In genomic region chr9:61351164-61351563, GRCm38 (mm10) we compare ENCODE assay signal across 8 mouse cellular contexts. TPM values are rescaled to one million over a fixed set of nuclear protein-coding genes. Genes with fewer than 3 reads are reported as not detected.
A peak's percentile ranks its signal among the peaks of the same experiment; 100 is the strongest.
DNase-seq lines count a peak whose midpoint lies in the region; ATAC-seq and TF ChIP-seq lines count a peak whose summit lies in the region.

No protein-coding gene starts in this region.

- intact Hi-C loops in gastrocnemius, adult 2 months (cut with DNase I), result no loop called here

- no peak overlapping the region for H3K4me3 ChIP-seq in midbrain, embryonic 13.5 days (replicated peaks)
- H3K4me3 ChIP-seq in midbrain, embryonic 16.5 days (ENCODE audit: low read depth, low read length), result no peak overlapping the region
- H3K4me3 ChIP-seq in gastrocnemius, adult 2 months, result no peak overlapping the region
- H3K4me3 ChIP-seq in intestine, embryonic 16.5 days (ENCODE audit: low read length), result no peak overlapping the region
- H3K4me3 ChIP-seq in lung, postnatal 0 days (ENCODE audit: low read depth, low read length), result no peak overlapping the region

- H3K27me3 ChIP-seq in midbrain, embryonic 13.5 days, result peaks cover 28% of the 10 kb centered on the region; the same call in 1 of the 2 replicates
- H3K27me3 ChIP-seq in midbrain, embryonic 16.5 days (ENCODE audit: control insufficient read depth, insufficient read depth, low read depth, low read length), result no peaks in the 10 kb centered on the region; the same call in none of the 2 replicates
- H3K27me3 ChIP-seq in intestine, embryonic 16.5 days (replicated peaks; ENCODE audit: control insufficient read depth, insufficient read depth, low read length), result no peaks in the 10 kb centered on the region
- H3K27me3 ChIP-seq in lung, postnatal 0 days (replicated peaks; ENCODE audit: insufficient read depth, low read length), result peaks cover 8% of the 10 kb centered on the region; the same call in 1 of the 2 replicates

- ATAC-seq in midbrain, embryonic 13.5 days, result 0 out of 2 replicates have a peak, but pooled peaks have one; percentile 51
- ATAC-seq in midbrain, embryonic 16.5 days, result no peak; the same call in 1 of the 2 replicates
- ATAC-seq in intestine, embryonic 16.5 days, result peak; percentile 80
- peak; percentile 56 for ATAC-seq in lung, postnatal 0 days
- no peak for ATAC-seq in megakaryocyte progenitor cell, adult 5-6 weeks (replicated peaks; ENCODE audit: poor library complexity)
- ATAC-seq in erythroblast, adult 5-6 weeks (replicated peaks; ENCODE audit: low FRiP score, poor library complexity, severe bottlenecking), result no peak

- H3K4me2 ChIP-seq in midbrain, embryonic 13.5 days (replicated peaks), result no peak overlapping the region
- no peak overlapping the region for H3K4me2 ChIP-seq in midbrain, embryonic 16.5 days (ENCODE audit: low read length)
- H3K4me2 ChIP-seq in intestine, embryonic 16.5 days (ENCODE audit: low read depth, low read length), result no peak overlapping the region
- H3K4me2 ChIP-seq in lung, postnatal 0 days (replicated peaks; ENCODE audit: low read depth, low read length), result no peak overlapping the region

- TF ChIP-seq EP300 in lung, postnatal 0 days (IDR thresholded peaks at IDR 0.05), result peak; percentile 49

- no peak for TF ChIP-seq CTCF in gastrocnemius, adult 2 months (IDR thresholded peaks at IDR 0.05)
- no peak for TF ChIP-seq CTCF in lung, postnatal 0 days (IDR thresholded peaks at IDR 0.05)

- H3K36me3 ChIP-seq in midbrain, embryonic 13.5 days, result no peaks in the 10 kb centered on the region
- no peaks in the 10 kb centered on the region for H3K36me3 ChIP-seq in midbrain, embryonic 16.5 days (ENCODE audit: control insufficient read depth, insufficient read depth, low read length)
- H3K36me3 ChIP-seq in intestine, embryonic 16.5 days (ENCODE audit: control insufficient read depth, insufficient read depth, low read length), result no peaks in the 10 kb centered on the region
- H3K36me3 ChIP-seq in lung, postnatal 0 days (ENCODE audit: insufficient read depth, low read length), result no peaks in the 10 kb centered on the region

- 6% methylated on average over 4 of the region's 4 CpGs for WGBS in midbrain, embryonic 13.5 days
- WGBS in midbrain, embryonic 16.5 days, result 18% methylated on average over 4 of the region's 4 CpGs
- 7% methylated on average over 4 of the region's 4 CpGs for WGBS in intestine, embryonic 16.5 days
- 15% methylated on average over 4 of the region's 4 CpGs for WGBS in lung, postnatal 0 days

- DNase-seq in gastrocnemius, adult 2 months, result peak; percentile 66
- DNase-seq in lung, postnatal 0 days (ENCODE audit: low spot score), result peak; percentile 67
- no peak for DNase-seq in c-Kit-positive CD71-positive TER-119-positive erythroid progenitor cells, embryonic 14.5 days (ENCODE audit: low spot score)

- no peaks in the 10 kb centered on the region for H3K9me3 ChIP-seq in midbrain, embryonic 13.5 days
- H3K9me3 ChIP-seq in midbrain, embryonic 16.5 days (replicated peaks; ENCODE audit: control insufficient read depth, low read length, poor library complexity, severe bottlenecking), result no peaks in the 10 kb centered on the region
- no peaks in the 10 kb centered on the region for H3K9me3 ChIP-seq in intestine, embryonic 16.5 days (ENCODE audit: control insufficient read depth, low read length)
- no peaks in the 10 kb centered on the region for H3K9me3 ChIP-seq in lung, postnatal 0 days (ENCODE audit: low read length)

- H3K4me1 ChIP-seq in midbrain, embryonic 13.5 days (replicated peaks), result peaks cover 22% of the 10 kb centered on the region
- 0 out of 2 replicates have a peak, but pooled peaks cover 2% of the 10 kb centered on the region for H3K4me1 ChIP-seq in midbrain, embryonic 16.5 days (ENCODE audit: control insufficient read depth, insufficient read depth, low read length)
- H3K4me1 ChIP-seq in intestine, embryonic 16.5 days (ENCODE audit: control insufficient read depth, insufficient read depth, low read length), result peaks cover 7% of the 10 kb centered on the region
- peaks cover 8% of the 10 kb centered on the region; the same call in 1 of the 2 replicates for H3K4me1 ChIP-seq in lung, postnatal 0 days (ENCODE audit: insufficient read depth, low read depth, low read length)

- 0 out of 2 replicates have a peak overlapping the region, but pooled peaks have one; percentile 32 for H3K27ac ChIP-seq in midbrain, embryonic 13.5 days
- H3K27ac ChIP-seq in midbrain, embryonic 16.5 days (ENCODE audit: low read length), result no peak overlapping the region
- no peak overlapping the region for H3K27ac ChIP-seq in gastrocnemius, adult 2 months
- H3K27ac ChIP-seq in intestine, embryonic 16.5 days (ENCODE audit: low read length), result peak overlapping the region; percentile 4; the same call in 1 of the 2 replicates
- no peak overlapping the region for H3K27ac ChIP-seq in lung, postnatal 0 days (ENCODE audit: low read length)

- no peak overlapping the region for H3K9ac ChIP-seq in midbrain, embryonic 13.5 days (replicated peaks)
- H3K9ac ChIP-seq in midbrain, embryonic 16.5 days (ENCODE audit: low read depth, low read length), result no peak overlapping the region
- H3K9ac ChIP-seq in intestine, embryonic 16.5 days (ENCODE audit: low read depth, low read length), result no peak overlapping the region
- H3K9ac ChIP-seq in lung, postnatal 0 days (replicated peaks; ENCODE audit: low read depth), result no peak overlapping the region

RNA-seq across cellular contexts. Expression of gene Tle3, which starts 21.0 kb away (rescaled TPM):
- polyA plus RNA-seq in midbrain, embryonic 13.5 days (2015; fragmentation: Nextera tagmentation; extraction: Ambion mirVana), result 40.7 and 50.8 TPM in 2 replicates
- 27.4 and 29.7 TPM in 2 replicates for polyA plus RNA-seq in midbrain, embryonic 16.5 days (2015; fragmentation: Nextera tagmentation; extraction: Ambion mirVana)
- total RNA-seq in gastrocnemius, adult 2 months (2021), result 10 to 100 TPM in 1 of 2 experiments, 1 to 10 TPM in 1; 4.7 to 12.9 TPM
- polyA plus RNA-seq in intestine, embryonic 16.5 days (2015; fragmentation: Nextera tagmentation; extraction: Ambion mirVana), result 15.9 and 18.8 TPM in 2 replicates
- polyA plus RNA-seq in lung, postnatal 0 days (2015; fragmentation: Nextera tagmentation; extraction: Ambion mirVana), result 16.2 and 16.3 TPM in 2 replicates
- total RNA-seq in megakaryocyte progenitor cell, adult 5-6 weeks (2015), result 65.2 and 66.2 TPM in 2 replicates
- total RNA-seq in megakaryocyte progenitor cell, adult 5-6 weeks (2017), result 48.0 and 50.5 TPM in 2 replicates
- 10.8 and 24.0 TPM in 2 replicates for total RNA-seq in erythroblast, adult 5-6 weeks (2015; ENCODE audit: low replicate concordance)
- total RNA-seq in erythroblast, adult 5-6 weeks (2017; ENCODE audit: low replicate concordance), result 11.6 and 16.6 TPM in 2 replicates

Comparison
In these comparisons a context has a peak if more than half of its experiments do, and no peak if none do; other contexts are left out.
1. ATAC-seq: peak in midbrain, embryonic 13.5 days (single experiment), intestine, embryonic 16.5 days (single experiment) and lung, postnatal 0 days (single experiment); none in midbrain, embryonic 16.5 days (single experiment), megakaryocyte progenitor cell, adult 5-6 weeks (single experiment) and erythroblast, adult 5-6 weeks (single experiment).
2. H3K27ac ChIP-seq: peak in midbrain, embryonic 13.5 days (single experiment) and intestine, embryonic 16.5 days (single experiment); none in midbrain, embryonic 16.5 days (single experiment), gastrocnemius, adult 2 months (single experiment) and lung, postnatal 0 days (single experiment).